Mouse (Mus musculus) heart, postnatal 0 days (tissue): ENCODE measurements around the gene Tmbim6. TPM values are rescaled to one million over a fixed set of nuclear protein-coding genes. Genes with fewer than 3 reads are reported as not detected.

ENCODE experiments used
- ATAC-seq: fragments of 200-750 bp; cut with Nextera tagmentation; 2 replicates; pipeline ENCODE4 v1.8.0; 2017; ENCODE audit warnings: low read depth, moderate number of reproducible peaks, moderate library complexity; ENCODE audit not compliant: insufficient read depth
- DNase-seq: peaks from one replicate; pipeline ENCODE4 v3.0.0-alpha.2; 2016; ENCODE audit warnings: low spot score
- H3K27ac ChIP-seq: fragments of 300-500 bp; sonication (generic); 2 replicates; pipeline ENCODE4 v1.5.1; 2014; ENCODE audit warnings: low read depth, mild to moderate bottlenecking
- H3K27me3 ChIP-seq: fragments of 300-500 bp; sonication (generic); 2 replicates; pipeline ENCODE4 v1.6.1; 2014; ENCODE audit warnings: low read length, mixed read lengths; ENCODE audit not compliant: control insufficient read depth, insufficient read depth
- H3K36me3 ChIP-seq: fragments of 300-500 bp; sonication (generic); replicated peaks from 2 replicates; pipeline ENCODE4 v1.6.1; 2014; ENCODE audit warnings: low read length, mixed read lengths; ENCODE audit not compliant: control insufficient read depth, insufficient read depth
- H3K4me1 ChIP-seq: fragments of 300-500 bp; sonication (generic); 2 replicates; pipeline ENCODE4 v1.6.1; 2014; ENCODE audit warnings: antibody characterized with exemption; ENCODE audit not compliant: control insufficient read depth, insufficient read depth
- H3K4me2 ChIP-seq: fragments of 300-500 bp; sonication (generic); 2 replicates; pipeline ENCODE4 v1.6.1; 2014; ENCODE audit warnings: low read depth, mild to moderate bottlenecking, low read length, moderate library complexity
- H3K4me3 ChIP-seq: fragments of 300-500 bp; sonication (generic); 2 replicates; pipeline ENCODE4 v1.5.1; 2014; ENCODE audit warnings: low read depth, low read length
- H3K9ac ChIP-seq: fragments of 300-500 bp; sonication (generic); replicated peaks from 2 replicates; pipeline ENCODE4 v1.6.1; 2014; ENCODE audit warnings: low read depth, low read length, mixed read lengths
- H3K9me3 ChIP-seq: fragments of 300-500 bp; sonication (generic); replicated peaks from 2 replicates; pipeline ENCODE4 v1.6.1; 2016; ENCODE audit warnings: low read length; ENCODE audit not compliant: control insufficient read depth
- CTCF ChIP-seq: IDR thresholded peaks from 2 replicates; pipeline ENCODE4 v1.5.1; 2016; ENCODE audit warnings: antibody characterized with exemption, control low read depth, low read depth
- EP300 ChIP-seq: IDR thresholded peaks from 2 replicates; pipeline ENCODE4 v1.6.1; 2016; ENCODE audit warnings: antibody characterized with exemption, low read depth
- WGBS: fragments of 180-500 bp; shearing (Covaris S2); extraction: QIAGEN DNeasy Blood & Tissue Kit; methylation state at CpG from one replicate; pipeline ENCODE4 v1.1.7; 2014; 5-methylcytosine and 5-hydroxymethylcytosine counted together
- polyA plus RNA-seq: library from polyadenylated mRNA; unstranded; fragments of >200 nt; fragmentation: Nextera tagmentation; extraction: Ambion mirVana; gene quantifications from 2 replicates; pipeline ENCODE4 v1.2.1, GENCODE M21; 2015
- total RNA-seq: library from RNA; depleted of rRNA; stranded (reverse); fragments of >200 nt; gene quantifications from 2 replicates; pipeline ENCODE4 v1.2.3, GENCODE M21; 2014; ENCODE audit warnings: low replicate concordance

Gene Tmbim6
- total and polyA plus RNA-seq, 2 experiments from 2014 or later = 188 to 190 TPM

GRCm38 (mm10) chr15:99386796-99387195 lies 5.9 kb upstream of the Tmbim6 start:
- ATAC-seq (no peak), DNase-seq (no peak)
- no peaks in the 10 kb centered on the region for H3K4me1 ChIP-seq
- no peaks in the 10 kb centered on the region for H3K9me3 ChIP-seq
- TF ChIP-seq EP300 (no peak), CTCF (no peak)
- no peaks in the 10 kb centered on the region for H3K36me3 ChIP-seq
- H3K4me2 ChIP-seq = no peak overlapping the region
- H3K27me3 ChIP-seq = no peaks in the 10 kb centered on the region
- H3K27ac ChIP-seq = no peak overlapping the region
- H3K9ac ChIP-seq = no peak overlapping the region
- WGBS = 71% methylated on average over 3 of the region's 3 CpGs
- no peak overlapping the region for H3K4me3 ChIP-seq

DNA sequence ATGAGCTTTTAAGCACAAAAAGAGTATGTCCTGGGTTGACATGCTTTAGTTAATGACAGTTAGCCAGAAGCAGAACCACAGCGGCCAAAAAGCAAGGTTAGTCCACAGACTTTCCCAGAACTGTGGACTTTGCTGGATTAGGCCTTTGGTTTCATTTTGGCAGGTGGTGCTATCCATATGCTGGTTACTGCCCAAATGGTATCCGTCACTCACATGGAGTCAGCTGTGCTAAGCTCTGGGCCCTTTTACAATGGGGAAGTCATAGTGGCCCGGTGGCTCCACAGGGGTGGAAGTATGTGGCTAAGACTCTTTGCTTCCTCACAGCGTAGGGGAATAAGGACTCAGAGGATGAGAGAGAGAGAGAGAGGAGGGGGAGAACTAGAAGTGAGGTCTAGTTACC lies 4.7 kb upstream of the Tmbim6 start:
- no peak overlapping the region for H3K27ac ChIP-seq
- no peaks in the 10 kb centered on the region for H3K27me3 ChIP-seq
- H3K36me3 ChIP-seq = no peaks in the 10 kb centered on the region
- ATAC-seq = no peak
- TF ChIP-seq CTCF = no peak
- TF ChIP-seq EP300 = no peak
- H3K4me3 ChIP-seq = no peak overlapping the region
- WGBS = 72% methylated on average over 4 of the region's 4 CpGs
- no peak overlapping the region for H3K4me2 ChIP-seq
- no peaks in the 10 kb centered on the region for H3K9me3 ChIP-seq
- peaks cover 5% of the 10 kb centered on the region; the same call in 1 of the 2 replicates for H3K4me1 ChIP-seq
- DNase-seq = no peak
- H3K9ac ChIP-seq = no peak overlapping the region

DNA sequence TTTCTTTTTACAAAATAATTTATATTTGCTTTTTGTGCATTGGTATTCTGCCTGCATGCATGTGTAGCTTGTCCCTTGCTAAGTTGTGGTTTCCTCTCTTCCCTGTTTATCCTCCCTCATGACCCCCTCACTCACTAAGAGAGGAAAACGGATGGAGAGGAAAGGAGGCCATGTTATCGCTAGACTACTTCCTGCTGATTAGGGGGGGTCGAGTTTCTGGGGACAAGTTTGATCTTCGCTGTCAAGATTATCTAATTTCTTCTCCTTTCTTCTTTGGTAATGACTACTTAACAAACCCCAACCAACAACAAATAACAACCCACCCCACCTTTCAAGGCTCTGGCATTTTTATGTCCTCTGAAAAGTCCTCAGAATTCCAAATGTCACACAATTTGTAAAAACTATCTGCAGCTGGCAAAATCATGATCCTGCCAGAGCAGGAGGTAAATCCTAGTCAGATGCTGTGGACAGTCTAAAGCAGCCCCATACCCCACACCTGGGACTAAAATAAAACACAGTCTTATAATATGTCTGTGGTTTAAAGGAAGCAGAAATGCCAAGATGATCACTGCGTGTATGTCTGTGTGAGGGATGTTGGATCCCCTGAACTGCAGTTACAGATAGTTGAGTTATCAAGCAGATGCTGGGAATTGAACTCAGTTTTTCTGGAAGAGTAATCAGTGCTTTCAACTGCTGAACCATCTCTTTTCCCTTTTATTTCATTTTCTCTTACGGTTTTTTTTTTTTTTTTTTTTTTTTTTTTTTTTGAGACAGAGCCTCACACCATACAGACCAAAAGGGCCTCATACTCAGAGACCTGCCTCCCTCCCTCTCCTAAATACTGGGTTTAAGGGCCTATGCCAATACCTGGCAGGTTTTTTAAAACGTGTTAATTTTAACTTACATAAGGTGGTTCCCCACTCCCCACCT lies 1.9 kb upstream of the Tmbim6 start:
- DNase-seq = no peak
- no peak overlapping the region for H3K9ac ChIP-seq
- H3K27ac ChIP-seq = no peak overlapping the region
- WGBS = 44% methylated on average over 7 of the region's 7 CpGs
- no peaks in the 10 kb centered on the region for H3K27me3 ChIP-seq
- no peak overlapping the region for H3K4me3 ChIP-seq
- H3K36me3 ChIP-seq = no peaks in the 10 kb centered on the region
- no peaks in the 10 kb centered on the region for H3K9me3 ChIP-seq
- H3K4me1 ChIP-seq = peaks cover 16% of the 10 kb centered on the region
- TF ChIP-seq EP300 (no peak), CTCF (no peak)
- no peak for ATAC-seq
- no peak overlapping the region for H3K4me2 ChIP-seq

DNA sequence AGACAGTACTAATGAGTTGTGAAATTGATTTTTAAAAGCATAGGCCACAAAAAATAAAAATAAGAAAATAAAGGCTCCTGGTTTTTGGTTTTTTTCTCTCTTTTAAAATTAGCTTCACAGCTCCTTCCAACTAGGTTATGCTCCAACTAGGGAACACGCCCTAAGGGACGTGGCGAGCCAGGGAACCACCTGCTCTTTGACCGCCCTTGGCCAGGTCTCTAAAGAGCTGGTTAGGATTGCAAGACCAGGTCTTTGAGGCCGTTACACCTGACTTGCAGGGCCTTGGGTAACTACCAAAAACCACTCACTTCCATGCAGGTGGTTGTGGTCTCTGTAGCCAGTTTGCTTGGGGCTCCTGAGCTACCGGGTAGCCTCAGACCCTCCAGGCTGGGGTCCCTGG lies 707 bp upstream of the Tmbim6 start:
- 81% methylated on average over 6 of the region's 6 CpGs for WGBS
- Histone ChIP-seq H3K27ac (peak overlapping the region; percentile 68), H3K4me2 (peak overlapping the region; percentile 65), H3K9ac (0 out of 2 replicates have a peak overlapping the region, but pooled peaks have one; percentile 21), H3K4me1 (peaks cover 27% of the 10 kb centered on the region), H3K27me3 (no peaks in the 10 kb centered on the region), H3K9me3 (no peaks in the 10 kb centered on the region), H3K36me3 (no peaks in the 10 kb centered on the region), H3K4me3 (peak overlapping the region; percentile 83)
- no peak for ATAC-seq
- no peak for DNase-seq
- TF ChIP-seq CTCF (no peak), EP300 (no peak)

- ATAC-seq = peak; percentile 25
- 2% methylated on average over 24 of the region's 24 CpGs for WGBS
These were observed 937 bp downstream of the Tmbim6 start for GRCm38 (mm10) chr15:99393386-99394252.

More at GRCm38 (mm10) chr15:99393386-99394252, 937 bp downstream of the Tmbim6 start:
- Histone ChIP-seq H3K4me2 (peak overlapping the region; percentile 84), H3K4me3 (peak overlapping the region; percentile 83), H3K9me3 (no peaks in the 10 kb centered on the region), H3K36me3 (no peaks in the 10 kb centered on the region), H3K27me3 (no peaks in the 10 kb centered on the region), H3K27ac (peak overlapping the region; percentile 93), H3K4me1 (peaks cover 38% of the 10 kb centered on the region), H3K9ac (peak overlapping the region; percentile 94)
- DNase-seq = peak; percentile 52
- no peak for TF ChIP-seq CTCF
- no peak for TF ChIP-seq EP300
